8 mouse cellular contexts compared by ENCODE assay signal in genomic region chr8:128219539-128219938, GRCm38 (mm10).
DNase-seq lines count a peak whose midpoint lies in the region; ATAC-seq and TF ChIP-seq lines count a peak whose summit lies in the region.

No protein-coding gene starts in this region.

- H3K4me3 ChIP-seq in forebrain, postnatal 0 days (ENCODE audit: low read depth, low read length), result no peak overlapping the region
- no peak overlapping the region for H3K4me3 ChIP-seq in forebrain, embryonic 10.5 days
- no peak overlapping the region for H3K4me3 ChIP-seq in hindbrain, embryonic 12.5 days

- TF ChIP-seq CTCF in forebrain, postnatal 0 days (IDR thresholded peaks at IDR 0.05; ENCODE audit: low read depth), result no peak

- no peaks in the 10 kb centered on the region for H3K9me3 ChIP-seq in forebrain, postnatal 0 days (ENCODE audit: low read length)
- no peaks in the 10 kb centered on the region for H3K9me3 ChIP-seq in forebrain, embryonic 10.5 days
- H3K9me3 ChIP-seq in hindbrain, embryonic 12.5 days (replicated peaks), result no peaks in the 10 kb centered on the region

- DNase-seq in forebrain, postnatal 0 days, result peak; percentile 18
- DNase-seq in forebrain, embryonic 10.5 days (ENCODE audit: extremely low spot score, low spot score), result no peak
- peak; percentile 86 for DNase-seq in adrenal gland, adult 2 months
- DNase-seq in gastrocnemius, adult 8-10 months (ENCODE audit: low spot score in 2 of 2), result peak; percentile 61 to 66
- peak; percentile 65 for DNase-seq in kidney, adult 9 months
- peak; percentile 41 for DNase-seq in urinary bladder, postnatal 14 days (ENCODE audit: low spot score)

- H3K27ac ChIP-seq in forebrain, postnatal 0 days (ENCODE audit: low read depth, low read length), result no peak overlapping the region
- H3K27ac ChIP-seq in forebrain, embryonic 10.5 days, result no peak overlapping the region
- H3K27ac ChIP-seq in hindbrain, embryonic 12.5 days, result no peak overlapping the region

- no peak for ATAC-seq in forebrain, postnatal 0 days
- ATAC-seq in megakaryocyte progenitor cell, adult 5-6 weeks (replicated peaks; ENCODE audit: poor library complexity), result no peak
- no peak for ATAC-seq in hindbrain, embryonic 12.5 days (ENCODE audit: low FRiP score)

- H3K36me3 ChIP-seq in forebrain, postnatal 0 days (ENCODE audit: insufficient read depth), result no peaks in the 10 kb centered on the region
- no peaks in the 10 kb centered on the region for H3K36me3 ChIP-seq in forebrain, embryonic 10.5 days (replicated peaks)
- no peaks in the 10 kb centered on the region for H3K36me3 ChIP-seq in hindbrain, embryonic 12.5 days

- no peak overlapping the region for H3K4me2 ChIP-seq in forebrain, postnatal 0 days (ENCODE audit: low read depth)
- H3K4me2 ChIP-seq in hindbrain, embryonic 12.5 days (replicated peaks), result no peak overlapping the region

- no peaks in the 10 kb centered on the region for H3K27me3 ChIP-seq in forebrain, postnatal 0 days (ENCODE audit: insufficient read depth, low read length)
- H3K27me3 ChIP-seq in forebrain, embryonic 10.5 days (ENCODE audit: poor library complexity, severe bottlenecking), result no peaks in the 10 kb centered on the region
- H3K27me3 ChIP-seq in hindbrain, embryonic 12.5 days, result no peaks in the 10 kb centered on the region

- no peaks in the 10 kb centered on the region for H3K4me1 ChIP-seq in forebrain, postnatal 0 days (ENCODE audit: insufficient read depth)
- H3K4me1 ChIP-seq in forebrain, embryonic 10.5 days, result peaks cover 6% of the 10 kb centered on the region
- no peaks in the 10 kb centered on the region for H3K4me1 ChIP-seq in hindbrain, embryonic 12.5 days

- H3K9ac ChIP-seq in forebrain, postnatal 0 days, result no peak overlapping the region
- H3K9ac ChIP-seq in hindbrain, embryonic 12.5 days, result no peak overlapping the region
